Mouse (Mus musculus) hindbrain, embryonic 11.5 days (tissue): Measurements from ENCODE around the gene Adgrg3. TPM values are rescaled to one million over a fixed set of nuclear protein-coding genes. Genes with fewer than 3 reads are reported as not detected.

Experiments
- ATAC-seq: fragments of 200-750 bp; cut with Nextera tagmentation; 2 replicates; pipeline ENCODE4 v1.8.0; 2017; ENCODE audit warnings: mild to moderate bottlenecking, moderate TSS enrichment, moderate library complexity; ENCODE audit not compliant: low FRiP score
- DNase-seq: peaks from one replicate; pipeline ENCODE4 v3.0.0-alpha.2; 2015; ENCODE audit warnings: low spot score
- H3K27ac ChIP-seq: fragments of 300-500 bp; sonication (generic); 2 replicates; pipeline ENCODE4 v1.5.1; 2014; ENCODE audit warnings: mild to moderate bottlenecking, low read depth, low read length
- H3K27me3 ChIP-seq: fragments of 300-500 bp; sonication (generic); 2 replicates; pipeline ENCODE4 v1.6.1; 2014; ENCODE audit warnings: mild to moderate bottlenecking, low read length, moderate library complexity, mixed read lengths; ENCODE audit not compliant: control insufficient read depth, insufficient read depth
- H3K36me3 ChIP-seq: fragments of 300-500 bp; sonication (generic); 2 replicates; pipeline ENCODE4 v1.6.1; 2014; ENCODE audit warnings: mild to moderate bottlenecking, low read length, moderate library complexity, mixed read lengths; ENCODE audit not compliant: control insufficient read depth, insufficient read depth
- H3K4me1 ChIP-seq: fragments of 300-500 bp; sonication (generic); replicated peaks from 2 replicates; pipeline ENCODE4 v1.6.1; 2014; ENCODE audit warnings: low read length, mixed read lengths; ENCODE audit not compliant: control insufficient read depth, insufficient read depth
- H3K4me2 ChIP-seq: fragments of 300-500 bp; sonication (generic); replicated peaks from 2 replicates; pipeline ENCODE4 v1.6.1; 2014; ENCODE audit warnings: mild to moderate bottlenecking, low read depth, low read length
- H3K4me3 ChIP-seq: fragments of 300-500 bp; sonication (generic); 2 replicates; pipeline ENCODE4 v1.5.1; 2014; ENCODE audit warnings: low read depth, low read length
- H3K9ac ChIP-seq: fragments of 300-500 bp; sonication (generic); 2 replicates; pipeline ENCODE4 v1.6.1; 2014; ENCODE audit warnings: low read depth, low read length
- H3K9me3 ChIP-seq: fragments of 300-500 bp; sonication (generic); 2 replicates; pipeline ENCODE4 v1.6.1; 2016; ENCODE audit warnings: low read length; ENCODE audit not compliant: control insufficient read depth
- WGBS: fragments of 180-500 bp; shearing (Covaris S2); extraction: QIAGEN DNeasy Blood & Tissue Kit; methylation state at CpG from one replicate; pipeline ENCODE4 v1.1.7; 2014; 5-methylcytosine and 5-hydroxymethylcytosine counted together
- polyA plus RNA-seq: library from polyadenylated mRNA; unstranded; fragments of >200 nt; fragmentation: Nextera tagmentation; extraction: Ambion mirVana; gene quantifications from 2 replicates; pipeline ENCODE4 v1.2.1, GENCODE M21; 2014

Adgrg3 gene
- 2.5 and 4.7 TPM in 2 replicates for polyA plus RNA-seq

GRCm38 (mm10) chr8:95017451-95017850 lies at the start of gene Adgrg3:
Adgrg3 (plus strand) TSS chr8:95017692.
- peaks cover 11% of the 10 kb centered on the region for H3K36me3 ChIP-seq
- DNase-seq (no peak), ATAC-seq (no peak)
- H3K27me3 ChIP-seq = no peaks in the 10 kb centered on the region
- H3K9me3 ChIP-seq = no peaks in the 10 kb centered on the region
- 0 out of 2 replicates have a peak within 1 kb of the TSS, but pooled peaks have one; percentile 15 for H3K9ac ChIP-seq
- H3K4me1 ChIP-seq = no peaks in the 10 kb centered on the region; the same call in 1 of the 2 replicates
- no peak within 1 kb of the TSS for H3K4me2 ChIP-seq
- no peak within 1 kb of the TSS for H3K4me3 ChIP-seq
- H3K27ac ChIP-seq = no peak within 1 kb of the TSS
- WGBS = 80% methylated on average over 11 of the region's 11 CpGs

GRCm38 (mm10) chr8:94973270-94973669 lies 44.2 kb upstream of the Adgrg3 start:
- Histone ChIP-seq H3K36me3 (no peaks in the 10 kb centered on the region), H3K4me1 (peaks cover 4% of the 10 kb centered on the region; the same call in 1 of the 2 replicates), H3K27me3 (no peaks in the 10 kb centered on the region), H3K4me2 (no peak overlapping the region), H3K9ac (no peak overlapping the region), H3K27ac (no peak overlapping the region), H3K9me3 (no peaks in the 10 kb centered on the region), H3K4me3 (no peak overlapping the region)
- DNase-seq = no peak
- ATAC-seq = no peak
- 90% methylated on average over 9 of the region's 9 CpGs for WGBS

DNA sequence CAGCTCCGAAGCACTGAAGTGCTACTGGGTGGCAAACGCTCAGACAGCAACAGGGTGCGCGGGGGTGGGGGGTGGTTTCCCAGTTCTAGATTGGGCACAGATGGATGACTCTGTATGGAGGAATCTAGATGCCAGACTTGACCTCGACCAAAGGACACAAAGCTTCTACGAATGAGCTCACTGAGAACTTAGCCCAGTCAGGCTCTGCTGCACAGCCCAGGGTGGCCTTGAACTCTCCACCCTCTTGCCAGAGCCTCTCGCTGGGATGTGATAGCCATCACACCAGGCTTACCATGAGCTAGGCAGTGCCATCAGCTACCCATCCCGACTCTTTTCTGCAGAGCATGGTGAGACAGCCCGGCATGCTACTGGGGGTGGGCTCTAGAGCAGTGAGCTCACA lies 43.7 kb upstream of the Adgrg3 start:
- H3K4me2 ChIP-seq = no peak overlapping the region
- H3K9me3 ChIP-seq = no peaks in the 10 kb centered on the region
- peaks cover 4% of the 10 kb centered on the region; the same call in 1 of the 2 replicates for H3K4me1 ChIP-seq
- 86% methylated on average over 9 of the region's 9 CpGs for WGBS
- no peak for DNase-seq
- no peak overlapping the region for H3K4me3 ChIP-seq
- H3K27ac ChIP-seq = no peak overlapping the region
- no peak overlapping the region for H3K9ac ChIP-seq
- no peaks in the 10 kb centered on the region for H3K27me3 ChIP-seq
- ATAC-seq = no peak
- no peaks in the 10 kb centered on the region for H3K36me3 ChIP-seq

- Histone ChIP-seq H3K4me3 (no peak within 1 kb of the TSS), H3K4me1 (peaks cover 4% of the 10 kb centered on the region; the same call in 1 of the 2 replicates), H3K27ac (no peak within 1 kb of the TSS), H3K4me2 (no peak within 1 kb of the TSS), H3K9me3 (no peaks in the 10 kb centered on the region), H3K9ac (no peak within 1 kb of the TSS), H3K27me3 (no peaks in the 10 kb centered on the region), H3K36me3 (no peaks in the 10 kb centered on the region)
- DNase-seq (no peak), ATAC-seq (no peak)
- WGBS = 52% methylated on average over 7 of the region's 7 CpGs
These were observed 42.9 kb upstream of the Adgrg3 start, which contains the start of gene Adgrg1 for GRCm38 (mm10) chr8:94974467-94975165. Adgrg1 (plus strand) TSS chr8:94974751.

DNA sequence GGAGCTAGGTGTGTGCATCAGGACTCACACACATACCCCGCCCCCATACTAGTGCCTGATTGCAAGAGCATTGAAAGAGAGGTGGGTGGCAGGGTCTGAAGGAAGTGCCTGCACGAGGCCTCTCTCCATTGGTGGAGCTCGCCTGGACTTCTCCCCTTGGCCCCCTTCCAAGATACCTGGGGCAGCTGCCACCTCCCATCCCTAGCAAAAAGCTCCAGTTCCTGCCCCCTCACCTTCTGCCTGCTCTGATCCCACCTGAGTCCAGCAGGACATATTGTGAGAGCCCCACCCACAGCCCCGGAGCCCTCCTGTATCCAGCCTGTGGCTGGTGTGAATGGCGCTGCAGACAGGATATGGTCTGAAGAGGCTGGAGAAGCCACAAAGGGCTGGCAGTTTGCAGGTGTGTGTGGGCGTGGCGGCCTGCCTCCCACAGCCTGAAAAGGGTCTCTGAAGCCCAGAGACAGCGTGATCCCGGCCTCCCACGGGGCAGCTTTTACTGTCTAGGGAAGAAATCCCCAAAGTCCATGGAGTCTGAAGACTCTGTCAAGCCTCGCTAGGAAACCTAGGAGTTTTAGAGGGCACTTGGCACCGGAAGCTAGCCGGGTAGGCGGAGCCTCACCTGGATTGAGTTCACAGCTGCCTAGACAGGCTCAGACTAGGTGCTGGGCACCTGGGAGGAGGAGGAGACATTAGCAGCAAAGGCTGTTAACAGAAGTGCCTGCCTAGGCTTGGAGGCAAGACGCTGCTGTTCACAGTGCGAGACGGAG lies 40.7 kb upstream of the Adgrg3 start:
- Histone ChIP-seq H3K9me3 (no peaks in the 10 kb centered on the region), H3K9ac (no peak overlapping the region), H3K36me3 (no peaks in the 10 kb centered on the region), H3K4me3 (no peak overlapping the region), H3K4me2 (no peak overlapping the region; the same call in 1 of the 2 replicates), H3K27me3 (no peaks in the 10 kb centered on the region), H3K27ac (no peak overlapping the region), H3K4me1 (peaks cover 4% of the 10 kb centered on the region; the same call in 1 of the 2 replicates)
- 23% methylated on average over 17 of the region's 17 CpGs for WGBS
- ATAC-seq (no peak), DNase-seq (no peak)

- H3K9ac ChIP-seq = no peak overlapping the region
- 39% methylated on average over 9 of the region's 9 CpGs for WGBS
- peaks cover 4% of the 10 kb centered on the region for H3K4me1 ChIP-seq
- DNase-seq (peak; percentile 51), ATAC-seq (peak; percentile 75)
- no peak overlapping the region for H3K4me2 ChIP-seq
- no peaks in the 10 kb centered on the region for H3K27me3 ChIP-seq
- H3K4me3 ChIP-seq = no peak overlapping the region
- H3K27ac ChIP-seq = no peak overlapping the region
- H3K36me3 ChIP-seq = no peaks in the 10 kb centered on the region
- H3K9me3 ChIP-seq = no peaks in the 10 kb centered on the region
These were observed 39.4 kb upstream of the Adgrg3 start for GRCm38 (mm10) chr8:94978131-94978530.

- Histone ChIP-seq H3K4me3 (no peak overlapping the region), H3K4me1 (peaks cover 8% of the 10 kb centered on the region), H3K9me3 (no peaks in the 10 kb centered on the region), H3K4me2 (no peak overlapping the region), H3K27ac (no peak overlapping the region), H3K36me3 (no peaks in the 10 kb centered on the region), H3K27me3 (no peaks in the 10 kb centered on the region), H3K9ac (no peak overlapping the region)
- 80% methylated on average over 13 of the region's 13 CpGs for WGBS
- ATAC-seq (no peak), DNase-seq (no peak)
These were observed 38.7 kb upstream of the Adgrg3 start for GRCm38 (mm10) chr8:94978593-94979319.

DNA sequence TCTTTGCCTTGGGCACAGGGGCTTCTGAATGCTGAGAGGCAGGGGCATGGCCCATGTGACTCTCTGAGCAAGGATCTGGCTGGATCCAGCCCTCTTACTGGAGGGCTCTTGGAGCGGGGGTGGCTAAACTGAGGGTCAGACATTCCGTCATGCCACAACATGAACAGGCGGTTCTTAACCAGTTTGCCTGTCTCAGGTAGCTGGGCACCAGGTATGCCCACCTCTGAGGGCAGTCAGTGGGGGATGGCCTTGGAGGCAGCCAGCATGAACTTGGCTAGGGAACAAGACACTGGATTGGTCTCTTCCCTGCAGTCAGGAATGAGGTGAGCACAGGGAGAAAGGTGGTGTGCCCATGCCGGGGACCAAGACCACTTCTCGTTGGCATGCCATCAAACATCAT lies 37.3 kb upstream of the Adgrg3 start:
- Histone ChIP-seq H3K9ac (no peak overlapping the region), H3K27me3 (no peaks in the 10 kb centered on the region), H3K4me3 (no peak overlapping the region), H3K27ac (no peak overlapping the region), H3K9me3 (no peaks in the 10 kb centered on the region), H3K36me3 (no peaks in the 10 kb centered on the region), H3K4me2 (no peak overlapping the region), H3K4me1 (peaks cover 15% of the 10 kb centered on the region)
- no peak for DNase-seq
- WGBS = 94% methylated on average over 5 of the region's 5 CpGs
- ATAC-seq = no peak
